Mouse (Mus musculus): ENCODE measurements at regions not wholly inside any gene's neighbourhood (a gene's known extent, or its start where the extent isn't known, plus 50 kb on each side); places are given as distances from the start of the nearest gene placed in this dataset.

- ATAC-seq (replicated peaks; ENCODE audit: insufficient number of reproducible peaks, low FRiP score, low TSS enrichment), result no peak
- Histone ChIP-seq H3K4me2 (no peak overlapping the region), H3K4me1 (ENCODE audit: control insufficient read depth, insufficient read depth, low read length) (no peaks in the 10 kb centered on the region), H3K27ac (ENCODE audit: low read depth, low read length) (no peak overlapping the region), H3K36me3 (ENCODE audit: control insufficient read depth, insufficient read depth, low read length) (no peaks in the 10 kb centered on the region), H3K9ac (ENCODE audit: low read depth, low read length) (no peak overlapping the region), H3K27me3 (ENCODE audit: control insufficient read depth, insufficient read depth, low read length) (no peaks in the 10 kb centered on the region), H3K9me3 (replicated peaks; ENCODE audit: control insufficient read depth, low read length) (no peaks in the 10 kb centered on the region), H3K4me3 (ENCODE audit: low read depth, low read length) (no peak overlapping the region)
- WGBS (ENCODE audit: insufficient replicate concordance), result 79% methylated on average over 2 of the region's 2 CpGs
These were observed 106.3 kb downstream of the Cysltr2 start for GRCm38 (mm10) chr14:72942571-72942970.

GRCm38 (mm10) chr14:72939067-72939393 is 109.9 kb downstream of the Cysltr2 start:
- Histone ChIP-seq H3K27ac (ENCODE audit: low read depth, low read length) (no peak overlapping the region), H3K4me1 (ENCODE audit: control insufficient read depth, insufficient read depth, low read length) (no peaks in the 10 kb centered on the region), H3K4me2 (no peak overlapping the region), H3K36me3 (ENCODE audit: control insufficient read depth, insufficient read depth, low read length) (no peaks in the 10 kb centered on the region), H3K9ac (ENCODE audit: low read depth, low read length) (no peak overlapping the region), H3K9me3 (replicated peaks; ENCODE audit: control insufficient read depth, low read length) (no peaks in the 10 kb centered on the region), H3K4me3 (ENCODE audit: low read depth, low read length) (no peak overlapping the region), H3K27me3 (ENCODE audit: control insufficient read depth, insufficient read depth, low read length) (no peaks in the 10 kb centered on the region)
- ATAC-seq (replicated peaks; ENCODE audit: insufficient number of reproducible peaks, low FRiP score, low TSS enrichment), result no peak

- no peaks in the 10 kb centered on the region for H3K4me1 ChIP-seq (ENCODE audit: control insufficient read depth, insufficient read depth, low read length)
- H3K9ac ChIP-seq (ENCODE audit: low read depth, low read length), result no peak overlapping the region
- no peaks in the 10 kb centered on the region for H3K9me3 ChIP-seq (replicated peaks; ENCODE audit: control insufficient read depth, low read length)
- no peak overlapping the region for H3K4me3 ChIP-seq (ENCODE audit: low read depth, low read length)
- no peaks in the 10 kb centered on the region for H3K27me3 ChIP-seq (ENCODE audit: control insufficient read depth, insufficient read depth, low read length)
- no peak overlapping the region for H3K4me2 ChIP-seq
- no peak for ATAC-seq (replicated peaks; ENCODE audit: insufficient number of reproducible peaks, low FRiP score, low TSS enrichment)
- H3K27ac ChIP-seq (ENCODE audit: low read depth, low read length), result no peak overlapping the region
- H3K36me3 ChIP-seq (ENCODE audit: control insufficient read depth, insufficient read depth, low read length), result no peaks in the 10 kb centered on the region
These were observed 110.4 kb downstream of the Cysltr2 start for GRCm38 (mm10) chr14:72938382-72939066.

GRCm38 (mm10) chr14:72933598-72933997 is 115.3 kb downstream of the Cysltr2 start:
- no peaks in the 10 kb centered on the region for H3K9me3 ChIP-seq (replicated peaks; ENCODE audit: control insufficient read depth, low read length)
- H3K36me3 ChIP-seq (ENCODE audit: control insufficient read depth, insufficient read depth, low read length), result no peaks in the 10 kb centered on the region
- no peaks in the 10 kb centered on the region for H3K27me3 ChIP-seq (ENCODE audit: control insufficient read depth, insufficient read depth, low read length)
- H3K4me2 ChIP-seq, result no peak overlapping the region
- ATAC-seq (replicated peaks; ENCODE audit: insufficient number of reproducible peaks, low FRiP score, low TSS enrichment), result no peak
- H3K9ac ChIP-seq (ENCODE audit: low read depth, low read length), result no peak overlapping the region
- H3K27ac ChIP-seq (ENCODE audit: low read depth, low read length), result no peak overlapping the region
- no peaks in the 10 kb centered on the region for H3K4me1 ChIP-seq (ENCODE audit: control insufficient read depth, insufficient read depth, low read length)
- H3K4me3 ChIP-seq (ENCODE audit: low read depth, low read length), result no peak overlapping the region

GRCm38 (mm10) chr14:72932296-72932695 is 116.6 kb downstream of the Cysltr2 start:
- Histone ChIP-seq H3K27me3 (ENCODE audit: control insufficient read depth, insufficient read depth, low read length) (no peaks in the 10 kb centered on the region), H3K9ac (ENCODE audit: low read depth, low read length) (no peak overlapping the region), H3K4me1 (ENCODE audit: control insufficient read depth, insufficient read depth, low read length) (no peaks in the 10 kb centered on the region), H3K4me3 (ENCODE audit: low read depth, low read length) (no peak overlapping the region), H3K9me3 (replicated peaks; ENCODE audit: control insufficient read depth, low read length) (no peaks in the 10 kb centered on the region), H3K4me2 (no peak overlapping the region), H3K36me3 (ENCODE audit: control insufficient read depth, insufficient read depth, low read length) (no peaks in the 10 kb centered on the region), H3K27ac (ENCODE audit: low read depth, low read length) (no peak overlapping the region)
- WGBS (ENCODE audit: insufficient replicate concordance), result 68% methylated on average over 9 of the region's 9 CpGs
- no peak for ATAC-seq (replicated peaks; ENCODE audit: insufficient number of reproducible peaks, low FRiP score, low TSS enrichment)

- Histone ChIP-seq H3K9me3 (replicated peaks; ENCODE audit: control insufficient read depth, low read length) (no peaks in the 10 kb centered on the region), H3K27ac (ENCODE audit: low read depth, low read length) (no peak overlapping the region), H3K4me2 (no peak overlapping the region), H3K9ac (ENCODE audit: low read depth, low read length) (no peak overlapping the region), H3K4me1 (ENCODE audit: control insufficient read depth, insufficient read depth, low read length) (no peaks in the 10 kb centered on the region), H3K27me3 (ENCODE audit: control insufficient read depth, insufficient read depth, low read length) (no peaks in the 10 kb centered on the region), H3K36me3 (ENCODE audit: control insufficient read depth, insufficient read depth, low read length) (no peaks in the 10 kb centered on the region), H3K4me3 (ENCODE audit: low read depth, low read length) (no peak overlapping the region)
- no peak for ATAC-seq (replicated peaks; ENCODE audit: insufficient number of reproducible peaks, low FRiP score, low TSS enrichment)
- 86% methylated on average over 11 of the region's 11 CpGs for WGBS (ENCODE audit: insufficient replicate concordance)
These were observed 147.6 kb downstream of the Cysltr2 start for GRCm38 (mm10) chr14:72901171-72901926.

GRCm38 (mm10) chr14:72899630-72900029 is 149.3 kb downstream of the Cysltr2 start:
- H3K9me3 ChIP-seq (replicated peaks; ENCODE audit: control insufficient read depth, low read length), result no peaks in the 10 kb centered on the region
- WGBS (ENCODE audit: insufficient replicate concordance), result 86% methylated on average over 4 of the region's 4 CpGs
- no peak overlapping the region for H3K4me2 ChIP-seq
- no peaks in the 10 kb centered on the region for H3K27me3 ChIP-seq (ENCODE audit: control insufficient read depth, insufficient read depth, low read length)
- no peaks in the 10 kb centered on the region for H3K36me3 ChIP-seq (ENCODE audit: control insufficient read depth, insufficient read depth, low read length)
- no peaks in the 10 kb centered on the region for H3K4me1 ChIP-seq (ENCODE audit: control insufficient read depth, insufficient read depth, low read length)
- H3K4me3 ChIP-seq (ENCODE audit: low read depth, low read length), result no peak overlapping the region
- ATAC-seq (replicated peaks; ENCODE audit: insufficient number of reproducible peaks, low FRiP score, low TSS enrichment), result no peak
- no peak overlapping the region for H3K27ac ChIP-seq (ENCODE audit: low read depth, low read length)
- no peak overlapping the region for H3K9ac ChIP-seq (ENCODE audit: low read depth, low read length)

- H3K9ac ChIP-seq (ENCODE audit: low read depth, low read length), result no peak overlapping the region
- H3K4me3 ChIP-seq (ENCODE audit: low read depth, low read length), result no peak overlapping the region
- ATAC-seq (replicated peaks; ENCODE audit: insufficient number of reproducible peaks, low FRiP score, low TSS enrichment), result no peak
- H3K9me3 ChIP-seq (replicated peaks; ENCODE audit: control insufficient read depth, low read length), result no peaks in the 10 kb centered on the region
- H3K4me1 ChIP-seq (ENCODE audit: control insufficient read depth, insufficient read depth, low read length), result peaks cover 4% of the 10 kb centered on the region; the same call in 1 of the 2 replicates
- no peaks in the 10 kb centered on the region for H3K27me3 ChIP-seq (ENCODE audit: control insufficient read depth, insufficient read depth, low read length)
- H3K36me3 ChIP-seq (ENCODE audit: control insufficient read depth, insufficient read depth, low read length), result no peaks in the 10 kb centered on the region
- no peak overlapping the region for H3K27ac ChIP-seq (ENCODE audit: low read depth, low read length)
- WGBS (ENCODE audit: insufficient replicate concordance), result 72% methylated on average over 2 of the region's 2 CpGs
- H3K4me2 ChIP-seq, result no peak overlapping the region
These were observed 156.6 kb downstream of the Cysltr2 start for GRCm38 (mm10) chr14:72892316-72892715.

GRCm38 (mm10) chr14:72889663-72890062 is 159.3 kb downstream of the Cysltr2 start:
- Histone ChIP-seq H3K9ac (ENCODE audit: low read depth, low read length) (no peak overlapping the region), H3K27ac (ENCODE audit: low read depth, low read length) (no peak overlapping the region), H3K27me3 (ENCODE audit: control insufficient read depth, insufficient read depth, low read length) (no peaks in the 10 kb centered on the region), H3K4me2 (no peak overlapping the region), H3K36me3 (ENCODE audit: control insufficient read depth, insufficient read depth, low read length) (no peaks in the 10 kb centered on the region), H3K4me3 (ENCODE audit: low read depth, low read length) (no peak overlapping the region), H3K9me3 (replicated peaks; ENCODE audit: control insufficient read depth, low read length) (no peaks in the 10 kb centered on the region), H3K4me1 (ENCODE audit: control insufficient read depth, insufficient read depth, low read length) (peaks cover 8% of the 10 kb centered on the region; the same call in 1 of the 2 replicates)
- 46% methylated on average over 5 of the region's 5 CpGs for WGBS (ENCODE audit: insufficient replicate concordance)
- no peak for ATAC-seq (replicated peaks; ENCODE audit: insufficient number of reproducible peaks, low FRiP score, low TSS enrichment)

All from heart, embryonic 11.5 days (tissue).